Mouse (Mus musculus) kidney, adult 2 months (tissue): ENCODE results near the gene Slc8a1. TPM values are rescaled to one million over a fixed set of nuclear protein-coding genes. Genes with fewer than 3 reads are reported as not detected.

Experiments
- DNase-seq: peaks from one replicate; pipeline ENCODE4 v3.0.0; 2021
- H3K27ac ChIP-seq: fragments of 200-500 bp; 2 replicates; pipeline ENCODE4 v1.5.1; 2012; ENCODE audit warnings: low read depth, low read length, control low read depth, inconsistent platforms; ENCODE audit not compliant: insufficient read depth
- H3K27me3 ChIP-seq: fragments of 200-500 bp; replicated peaks from 2 replicates; pipeline ENCODE4 v1.6.1; 2012; ENCODE audit warnings: mild to moderate bottlenecking, moderate library complexity, low read length, inconsistent platforms; ENCODE audit not compliant: control insufficient read depth, insufficient read depth
- H3K36me3 ChIP-seq: fragments of 200-500 bp; 2 replicates; pipeline ENCODE4 v1.6.1; 2012; ENCODE audit warnings: mild to moderate bottlenecking, moderate library complexity, low read length, inconsistent platforms; ENCODE audit not compliant: control insufficient read depth, insufficient read depth
- H3K4me1 ChIP-seq: fragments of 200-500 bp; 2 replicates; pipeline ENCODE4 v1.6.1; 2011; ENCODE audit warnings: low read length; ENCODE audit not compliant: control insufficient read depth, insufficient read depth
- H3K4me3 ChIP-seq: fragments of 200-500 bp; 2 replicates; pipeline ENCODE4 v1.5.1; 2011; ENCODE audit warnings: mild to moderate bottlenecking, low read depth, low read length, control low read depth; ENCODE audit not compliant: insufficient read depth
- CTCF ChIP-seq: fragments of 200-500 bp; conservative IDR thresholded peaks from 2 replicates; pipeline ENCODE4 v1.5.1; 2011; ENCODE audit warnings: low read depth, mild to moderate bottlenecking, control low read depth, low read length, moderate library complexity, mixed read lengths; ENCODE audit not compliant: insufficient read depth, insufficient read length
- POLR2A ChIP-seq: fragments of 200-500 bp; IDR thresholded peaks from one replicate; pipeline ENCODE4 v1.6.1; 2011; ENCODE audit warnings: low read depth, low read length, control low read depth
- WGBS: fragments of 180-500 bp; shearing (Covaris S2); methylation state at CpG from one replicate; pipeline ENCODE4 v1.1.7; 2018; 5-methylcytosine and 5-hydroxymethylcytosine counted together
- polyA plus RNA-seq: library from polyadenylated mRNA; depleted of rRNA; stranded (reverse); fragments of >200 nt; gene quantifications from 2 replicates; pipeline ENCODE4 v1.2.3, GENCODE M21; 2012

Slc8a1 gene
- polyA plus RNA-seq, 1 experiment: 15.1 TPM

- 33% methylated on average over 10 of the region's 10 CpGs for WGBS
- TF ChIP-seq POLR2A (no peak), CTCF (no peak)
- H3K4me1 ChIP-seq: no peaks in the 10 kb centered on the region
- H3K36me3 ChIP-seq: no peaks in the 10 kb centered on the region
- H3K27me3 ChIP-seq: no peaks in the 10 kb centered on the region
- no peak overlapping the region for H3K27ac ChIP-seq
- no peak overlapping the region for H3K4me3 ChIP-seq
- no peak for DNase-seq
Measured at GRCm38 (mm10) chr17:81698789-81699188, 39.4 kb downstream of the Slc8a1 start.

GRCm38 (mm10) chr17:81697695-81698094 is 40.5 kb downstream of the Slc8a1 start:
- Histone ChIP-seq H3K4me3 (no peak overlapping the region), H3K27ac (no peak overlapping the region), H3K36me3 (no peaks in the 10 kb centered on the region), H3K27me3 (no peaks in the 10 kb centered on the region), H3K4me1 (no peaks in the 10 kb centered on the region)
- DNase-seq: no peak
- WGBS: 57% methylated on average over 2 of the region's 2 CpGs
- TF ChIP-seq POLR2A: no peak

DNA sequence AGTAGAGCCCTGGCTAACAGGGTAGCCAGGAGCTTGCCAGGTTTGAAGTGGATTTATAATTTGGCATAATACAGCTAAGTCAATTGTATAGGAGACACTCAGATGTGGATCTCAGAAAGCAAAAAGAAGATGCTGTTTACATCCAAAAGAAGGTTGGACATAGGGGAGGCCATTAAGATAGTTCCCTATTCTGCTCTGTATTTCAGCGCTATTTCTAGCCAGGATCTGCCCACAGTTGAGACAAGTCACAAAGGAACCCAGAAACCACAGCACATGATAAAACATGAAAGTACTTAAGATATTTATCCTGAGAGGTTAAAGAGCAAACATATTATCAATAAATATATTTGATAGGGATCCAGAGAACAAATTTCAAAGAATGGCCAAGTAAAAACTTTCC is 43.2 kb downstream of the Slc8a1 start:
- TF ChIP-seq CTCF: no peak
- no peak for TF ChIP-seq POLR2A
- Histone ChIP-seq H3K27ac (no peak overlapping the region), H3K27me3 (no peaks in the 10 kb centered on the region), H3K36me3 (no peaks in the 10 kb centered on the region), H3K4me3 (no peak overlapping the region), H3K4me1 (no peaks in the 10 kb centered on the region)
- no peak for DNase-seq
- WGBS: 92% methylated on average over 1 of the region's 1 CpGs

DNA sequence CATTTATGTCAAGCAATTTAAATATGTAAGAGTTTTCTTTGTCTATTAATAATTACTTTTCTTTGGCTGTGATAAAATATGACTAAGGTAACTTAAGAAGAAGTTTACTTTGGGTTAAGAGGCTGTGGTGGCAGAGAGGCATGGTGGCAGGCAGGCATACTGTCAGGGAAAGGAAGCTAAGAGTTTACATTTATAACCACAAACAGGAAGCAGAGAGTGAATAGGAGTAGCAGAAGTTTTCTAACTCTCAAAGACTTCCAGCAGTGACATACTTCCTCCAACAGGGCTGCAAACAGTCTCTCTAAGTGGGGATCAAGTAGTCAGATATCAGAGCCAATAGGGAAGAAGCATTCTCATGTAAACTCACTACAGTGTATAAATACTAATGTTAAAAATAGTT is 58.6 kb downstream of the Slc8a1 start:
- TF ChIP-seq CTCF (no peak), POLR2A (no peak)
- no peak for DNase-seq
- H3K27ac ChIP-seq: no peak overlapping the region
- H3K36me3 ChIP-seq: no peaks in the 10 kb centered on the region
- no peaks in the 10 kb centered on the region for H3K4me1 ChIP-seq
- no peaks in the 10 kb centered on the region for H3K27me3 ChIP-seq
- no peak overlapping the region for H3K4me3 ChIP-seq

DNA sequence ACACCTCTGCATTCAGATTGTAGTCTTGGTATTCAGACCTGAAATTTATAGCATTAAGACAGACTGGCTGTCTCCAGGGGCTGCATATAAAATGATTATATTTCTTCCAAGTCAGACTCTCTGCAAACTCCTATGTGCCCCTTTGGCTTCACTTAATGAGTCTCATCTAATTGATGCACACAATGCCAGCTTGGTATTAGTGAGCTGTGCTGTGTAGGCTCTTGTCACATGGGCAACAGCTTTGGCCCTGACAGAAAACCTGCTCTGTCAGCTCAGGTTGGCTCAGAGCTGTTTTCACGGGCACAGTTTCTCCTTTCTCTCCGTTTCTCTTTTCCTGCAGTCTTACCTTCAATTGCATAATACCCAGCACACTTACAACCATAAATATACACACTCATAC is 60.7 kb downstream of the Slc8a1 start:
- 77% methylated on average over 2 of the region's 2 CpGs for WGBS

GRCm38 (mm10) chr17:81676203-81676602 is 62.0 kb downstream of the Slc8a1 start:
- DNase-seq: no peak
- WGBS: 62% methylated on average over 3 of the region's 3 CpGs
- no peak overlapping the region for H3K4me3 ChIP-seq
- H3K27me3 ChIP-seq: no peaks in the 10 kb centered on the region
- H3K4me1 ChIP-seq: no peaks in the 10 kb centered on the region
- TF ChIP-seq CTCF (no peak), POLR2A (no peak)
- no peak overlapping the region for H3K27ac ChIP-seq
- no peaks in the 10 kb centered on the region for H3K36me3 ChIP-seq

More for the DNA sequence above, 60.7 kb downstream of the Slc8a1 start:
- H3K36me3 ChIP-seq: no peaks in the 10 kb centered on the region
- no peak overlapping the region for H3K27ac ChIP-seq
- TF ChIP-seq CTCF: no peak
- no peak for TF ChIP-seq POLR2A
- DNase-seq: no peak
- no peaks in the 10 kb centered on the region for H3K27me3 ChIP-seq
- no peaks in the 10 kb centered on the region for H3K4me1 ChIP-seq
- no peak overlapping the region for H3K4me3 ChIP-seq

DNA sequence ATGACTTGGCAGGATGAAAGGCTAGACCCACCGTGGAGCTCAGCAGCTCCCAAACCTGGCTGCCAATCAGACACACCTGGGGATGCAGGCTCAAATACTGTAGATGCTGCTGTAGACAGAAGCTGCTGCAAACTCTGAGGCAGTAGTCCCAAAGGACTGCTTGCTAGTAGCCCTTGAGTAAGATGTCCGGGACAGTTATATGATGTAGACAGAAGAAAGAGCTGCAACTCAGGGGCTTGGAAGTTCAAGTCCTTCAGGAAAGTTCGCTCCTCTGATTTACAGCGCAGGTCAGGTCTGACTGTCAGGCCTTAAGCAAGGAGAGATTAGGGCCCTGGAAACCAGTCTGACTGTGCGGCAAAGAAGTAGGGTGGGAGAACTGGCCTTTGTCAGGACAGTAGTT is 66.9 kb downstream of the Slc8a1 start:
- no peaks in the 10 kb centered on the region; the same call in none of the 2 replicates for H3K27me3 ChIP-seq
- H3K27ac ChIP-seq: no peak overlapping the region
- no peak for DNase-seq
- TF ChIP-seq POLR2A (no peak), CTCF (no peak)
- H3K36me3 ChIP-seq: no peaks in the 10 kb centered on the region
- 64% methylated on average over 5 of the region's 5 CpGs for WGBS
- no peaks in the 10 kb centered on the region for H3K4me1 ChIP-seq
- 0 out of 2 replicates have a peak overlapping the region, but pooled peaks have one; percentile 15 for H3K4me3 ChIP-seq
